Mouse (Mus musculus): ENCODE data around the gene Khdrbs2.

Gene Khdrbs2

GRCm38 (mm10) chr1:32172506-32173239, at the start of gene Khdrbs2:
Khdrbs2 (plus strand) TSS chr1:32172714.
- peak; percentile 88 for DNase-seq

GRCm38 (mm10) chr1:32174566-32174965, 2.1 kb downstream of the Khdrbs2 start:
- no peak for DNase-seq

GRCm38 (mm10) chr1:32199664-32200260, 27.2 kb downstream of the Khdrbs2 start:
- DNase-seq, result no peak

- DNase-seq, result no peak
Measured at GRCm38 (mm10) chr1:32248443-32248842, 75.9 kb downstream of the Khdrbs2 start.

- DNase-seq, result no peak
Measured at GRCm38 (mm10) chr1:32249602-32250001, 77.1 kb downstream of the Khdrbs2 start.

- DNase-seq, result no peak
Measured at GRCm38 (mm10) chr1:32250337-32250736, 77.8 kb downstream of the Khdrbs2 start.

- no peak for DNase-seq
Measured at GRCm38 (mm10) chr1:32258942-32259341, 86.4 kb downstream of the Khdrbs2 start.

- DNase-seq, result no peak
Measured at GRCm38 (mm10) chr1:32270519-32270918, 98.0 kb downstream of the Khdrbs2 start.

- no peak for DNase-seq
Measured at GRCm38 (mm10) chr1:32294702-32295101, 122.2 kb downstream of the Khdrbs2 start.

GRCm38 (mm10) chr1:32301391-32301790, 128.9 kb downstream of the Khdrbs2 start:
- no peak for DNase-seq

GRCm38 (mm10) chr1:32309074-32309473, 136.6 kb downstream of the Khdrbs2 start:
- DNase-seq, result no peak

GRCm38 (mm10) chr1:32309637-32310036, 137.1 kb downstream of the Khdrbs2 start:
- DNase-seq, result no peak

- no peak for DNase-seq
Measured at GRCm38 (mm10) chr1:32339108-32339507, 166.6 kb downstream of the Khdrbs2 start.

GRCm38 (mm10) chr1:32347538-32347937, 175.0 kb downstream of the Khdrbs2 start:
- no peak for DNase-seq

GRCm38 (mm10) chr1:32352076-32352475, 179.6 kb downstream of the Khdrbs2 start:
- DNase-seq, result no peak

GRCm38 (mm10) chr1:32363539-32363938, 191.0 kb downstream of the Khdrbs2 start:
- DNase-seq, result no peak

- DNase-seq, result no peak
Measured at GRCm38 (mm10) chr1:32397553-32397952, 225.0 kb downstream of the Khdrbs2 start.

GRCm38 (mm10) chr1:32407651-32408050, 235.1 kb downstream of the Khdrbs2 start:
- no peak for DNase-seq

- DNase-seq, result no peak
Measured at GRCm38 (mm10) chr1:32428410-32428809, 255.9 kb downstream of the Khdrbs2 start.

- no peak for DNase-seq
Measured at GRCm38 (mm10) chr1:32429493-32429892, 257.0 kb downstream of the Khdrbs2 start.

GRCm38 (mm10) chr1:32430516-32430915, 258.0 kb downstream of the Khdrbs2 start:
- DNase-seq, result no peak

- DNase-seq, result no peak
Measured at GRCm38 (mm10) chr1:32433118-32433517, 260.6 kb downstream of the Khdrbs2 start.

- DNase-seq, result no peak
Measured at GRCm38 (mm10) chr1:32443927-32444326, 271.4 kb downstream of the Khdrbs2 start.

GRCm38 (mm10) chr1:32463103-32463516, 290.6 kb downstream of the Khdrbs2 start:
- peak; percentile 35 for DNase-seq

- no peak for DNase-seq
Measured at GRCm38 (mm10) chr1:32471022-32471421, 298.5 kb downstream of the Khdrbs2 start.
